8 mouse cellular contexts compared by ENCODE assay signal in genomic region chr4:116644326-116644725, GRCm38 (mm10). TPM values are rescaled to one million over a fixed set of nuclear protein-coding genes. Genes with fewer than 3 reads are reported as not detected.
DNase-seq lines count a peak whose midpoint lies in the region; ATAC-seq and TF ChIP-seq lines count a peak whose summit lies in the region.

No protein-coding gene starts in this region.

- H3K36me3 ChIP-seq in embryonic facial prominence, embryonic 11.5 days (replicated peaks; ENCODE audit: control insufficient read depth, insufficient read depth, low read depth, low read length) = peaks cover 14% of the 10 kb centered on the region
- peaks cover 99% of the 10 kb centered on the region for H3K36me3 ChIP-seq in embryonic facial prominence, embryonic 10.5 days (replicated peaks)
- H3K36me3 ChIP-seq in limb, embryonic 11.5 days (ENCODE audit: control insufficient read depth, insufficient read depth, low read length) = peaks cover 22% of the 10 kb centered on the region
- H3K36me3 ChIP-seq in limb, embryonic 10.5 days = peaks cover 99% of the 10 kb centered on the region
- H3K36me3 ChIP-seq in liver, adult 2 months (ENCODE audit: control insufficient read depth, insufficient read depth, low read length) = peaks cover 62% of the 10 kb centered on the region
- peaks cover 13% of the 10 kb centered on the region for H3K36me3 ChIP-seq in stomach, postnatal 0 days (ENCODE audit: control insufficient read depth, insufficient read depth, low read length)

- peak; percentile 60 for DNase-seq in embryonic facial prominence, embryonic 11.5 days (ENCODE audit: low spot score)
- no peak for DNase-seq in embryonic facial prominence, embryonic 10.5 days (ENCODE audit: low spot score)
- peak; percentile 33 for DNase-seq in limb, embryonic 11.5 days (ENCODE audit: low spot score)
- no peak for DNase-seq in limb, embryonic 10.5 days (ENCODE audit: low spot score)
- DNase-seq in liver, adult 2 months (ENCODE audit: extremely low read depth, low read depth, low spot score) = peak; percentile 60
- peak; percentile 46 for DNase-seq in stomach, postnatal 0 days (ENCODE audit: low spot score)
- no peak for DNase-seq in frontal cortex, postnatal 10 days (ENCODE audit: low spot score in 2 of 2)

- peak; percentile 55 for TF ChIP-seq CTCF in bone marrow, adult 2 months (IDR thresholded peaks at IDR 0.05; ENCODE audit: control insufficient read depth, insufficient read depth, low read length)
- TF ChIP-seq CTCF in liver, adult 2 months (IDR thresholded peaks at IDR 0.05; ENCODE audit: low read depth, low read length) = peak; percentile 69
- peak; percentile 76 for TF ChIP-seq CTCF in stomach, postnatal 0 days (IDR thresholded peaks at IDR 0.05; ENCODE audit: low read depth)

- no peak overlapping the region for H3K27ac ChIP-seq in embryonic facial prominence, embryonic 11.5 days (replicated peaks; ENCODE audit: low read depth, low read length)
- H3K27ac ChIP-seq in embryonic facial prominence, embryonic 10.5 days (replicated peaks) = no peak overlapping the region
- no peak overlapping the region for H3K27ac ChIP-seq in limb, embryonic 11.5 days (replicated peaks; ENCODE audit: low read depth, low read length)
- H3K27ac ChIP-seq in limb, embryonic 10.5 days = no peak overlapping the region
- no peak overlapping the region for H3K27ac ChIP-seq in bone marrow, adult 2 months (ENCODE audit: control insufficient read depth, insufficient read depth, low read depth, low read length, poor library complexity)
- H3K27ac ChIP-seq in liver, adult 2 months (replicated peaks; ENCODE audit: insufficient read depth, low read depth, low read length) = no peak overlapping the region
- no peak overlapping the region for H3K27ac ChIP-seq in stomach, postnatal 0 days (replicated peaks)

- no peak overlapping the region for H3K9ac ChIP-seq in embryonic facial prominence, embryonic 11.5 days (replicated peaks; ENCODE audit: low read length)
- H3K9ac ChIP-seq in limb, embryonic 11.5 days (ENCODE audit: low read length) = no peak overlapping the region
- no peak overlapping the region for H3K9ac ChIP-seq in liver, adult 2 months (ENCODE audit: low read depth, low read length)
- H3K9ac ChIP-seq in stomach, postnatal 0 days (ENCODE audit: low read length) = no peak overlapping the region

- WGBS in embryonic facial prominence, embryonic 11.5 days = 72% methylated on average over 6 of the region's 6 CpGs
- 71% methylated on average over 6 of the region's 6 CpGs for WGBS in embryonic facial prominence, embryonic 10.5 days
- WGBS in limb, embryonic 11.5 days = 70% methylated on average over 6 of the region's 6 CpGs
- WGBS in limb, embryonic 10.5 days = 73% methylated on average over 6 of the region's 6 CpGs
- WGBS in bone marrow, adult 2 months = 43% methylated on average over 6 of the region's 6 CpGs
- WGBS in liver, adult 2 months = 35% methylated on average over 6 of the region's 6 CpGs
- 42% methylated on average over 6 of the region's 6 CpGs for WGBS in stomach, postnatal 0 days

- no peak for TF ChIP-seq POLR2A in bone marrow, adult 2 months (IDR thresholded peaks at IDR 0.05; ENCODE audit: borderline replicate concordance, control insufficient read depth, low read depth, low read length)
- TF ChIP-seq POLR2A in liver, adult 2 months (IDR thresholded peaks at IDR 0.05; ENCODE audit: extremely low read depth, insufficient read depth, low read length) = no peak

- no peak overlapping the region for H3K4me3 ChIP-seq in embryonic facial prominence, embryonic 11.5 days (ENCODE audit: low read depth, low read length)
- H3K4me3 ChIP-seq in embryonic facial prominence, embryonic 10.5 days = no peak overlapping the region
- H3K4me3 ChIP-seq in limb, embryonic 11.5 days (ENCODE audit: low read depth, low read length) = no peak overlapping the region
- no peak overlapping the region for H3K4me3 ChIP-seq in limb, embryonic 10.5 days
- no peak overlapping the region for H3K4me3 ChIP-seq in bone marrow, adult 2 months (replicated peaks; ENCODE audit: control insufficient read depth, low read depth, low read length)
- H3K4me3 ChIP-seq in liver, adult 2 months (ENCODE audit: insufficient read depth, low read depth, low read length) = no peak overlapping the region
- no peak overlapping the region for H3K4me3 ChIP-seq in stomach, postnatal 0 days (ENCODE audit: low read depth, low read length)

- TF ChIP-seq EP300 in stomach, postnatal 0 days (optimal IDR thresholded peaks at IDR 0.05) = no peak

- no peak for ATAC-seq in embryonic facial prominence, embryonic 11.5 days (replicated peaks; ENCODE audit: insufficient number of reproducible peaks, low FRiP score, low TSS enrichment, low read depth)
- ATAC-seq in limb, embryonic 11.5 days (ENCODE audit: insufficient number of reproducible peaks, low FRiP score, low TSS enrichment, low read depth) = no peak
- peak; percentile 60 for ATAC-seq in stomach, postnatal 0 days (ENCODE audit: low FRiP score, low TSS enrichment)

- no peaks in the 10 kb centered on the region for H3K27me3 ChIP-seq in embryonic facial prominence, embryonic 11.5 days (ENCODE audit: control insufficient read depth, insufficient read depth, low read length)
- H3K27me3 ChIP-seq in embryonic facial prominence, embryonic 10.5 days (replicated peaks; ENCODE audit: low read depth, poor library complexity, severe bottlenecking) = no peaks in the 10 kb centered on the region
- no peaks in the 10 kb centered on the region for H3K27me3 ChIP-seq in limb, embryonic 11.5 days (ENCODE audit: control insufficient read depth, insufficient read depth, low read length)
- H3K27me3 ChIP-seq in limb, embryonic 10.5 days (ENCODE audit: low read depth, poor library complexity, severe bottlenecking) = no peaks in the 10 kb centered on the region
- no peaks in the 10 kb centered on the region for H3K27me3 ChIP-seq in liver, adult 2 months (ENCODE audit: control insufficient read depth, insufficient read depth, low read length)
- no peaks in the 10 kb centered on the region for H3K27me3 ChIP-seq in stomach, postnatal 0 days (ENCODE audit: control insufficient read depth, insufficient read depth, low read length)

- H3K4me2 ChIP-seq in embryonic facial prominence, embryonic 11.5 days (ENCODE audit: low read depth, low read length) = no peak overlapping the region
- H3K4me2 ChIP-seq in limb, embryonic 11.5 days (ENCODE audit: low read depth, severe bottlenecking) = no peak overlapping the region
- no peak overlapping the region for H3K4me2 ChIP-seq in stomach, postnatal 0 days (replicated peaks; ENCODE audit: low read depth)

- peaks cover 25% of the 10 kb centered on the region; the same call in 1 of the 2 replicates for H3K79me2 ChIP-seq in liver, adult 2 months (ENCODE audit: control insufficient read depth, insufficient read depth, low read length)

- no peaks in the 10 kb centered on the region for H3K9me3 ChIP-seq in embryonic facial prominence, embryonic 11.5 days (replicated peaks; ENCODE audit: control insufficient read depth, low read length)
- H3K9me3 ChIP-seq in embryonic facial prominence, embryonic 10.5 days = no peaks in the 10 kb centered on the region
- H3K9me3 ChIP-seq in limb, embryonic 11.5 days (ENCODE audit: control insufficient read depth, low read length) = no peaks in the 10 kb centered on the region
- no peaks in the 10 kb centered on the region for H3K9me3 ChIP-seq in limb, embryonic 10.5 days (replicated peaks)
- H3K9me3 ChIP-seq in stomach, postnatal 0 days (ENCODE audit: control insufficient read depth, low read length) = no peaks in the 10 kb centered on the region

- no peaks in the 10 kb centered on the region for H3K4me1 ChIP-seq in embryonic facial prominence, embryonic 11.5 days (ENCODE audit: control insufficient read depth, insufficient read depth, low read length)
- H3K4me1 ChIP-seq in embryonic facial prominence, embryonic 10.5 days = peaks cover 15% of the 10 kb centered on the region
- H3K4me1 ChIP-seq in limb, embryonic 11.5 days (ENCODE audit: control insufficient read depth, insufficient read depth, low read length) = no peaks in the 10 kb centered on the region
- H3K4me1 ChIP-seq in limb, embryonic 10.5 days = peaks cover 2% of the 10 kb centered on the region; the same call in 1 of the 2 replicates
- no peaks in the 10 kb centered on the region; the same call in 1 of the 2 replicates for H3K4me1 ChIP-seq in bone marrow, adult 2 months (ENCODE audit: control insufficient read depth, insufficient read depth, low read length)
- peaks cover 23% of the 10 kb centered on the region for H3K4me1 ChIP-seq in liver, adult 2 months (ENCODE audit: control insufficient read depth, insufficient read depth, low read length)
- H3K4me1 ChIP-seq in stomach, postnatal 0 days (replicated peaks; ENCODE audit: control insufficient read depth, insufficient read depth) = no peaks in the 10 kb centered on the region

RNA-seq across cellular contexts. Expression of gene Akr1a1, which starts 7.2 kb away (rescaled TPM):
- polyA plus RNA-seq in embryonic facial prominence, embryonic 11.5 days (2014; fragmentation: Nextera tagmentation; extraction: Ambion mirVana) = 727 and 756 TPM in 2 replicates
- polyA plus RNA-seq in embryonic facial prominence, embryonic 10.5 days (2016; fragmentation: Nextera tagmentation; extraction: Ambion mirVana) = 644 and 663 TPM in 2 replicates
- polyA plus RNA-seq in limb, embryonic 11.5 days (2014; fragmentation: Nextera tagmentation; extraction: Ambion mirVana) = 677 and 736 TPM in 2 replicates
- polyA plus RNA-seq in limb, embryonic 10.5 days (2016; fragmentation: Nextera tagmentation; extraction: Ambion mirVana) = 694 and 733 TPM in 2 replicates
- polyA plus RNA-seq in bone marrow, adult 2 months (2011; ENCODE audit: insufficient read depth, insufficient read length, low replicate concordance, missing spikeins) = 239 and 421 TPM in 2 replicates
- total RNA-seq in liver, adult 2 months (2014; rRNA removed) = 337 and 363 TPM in 2 replicates
- polyA plus RNA-seq in liver, adult 2 months (2012; rRNA removed) = 517 and 533 TPM in 2 replicates
- 755 and 765 TPM in 2 replicates for polyA plus RNA-seq in stomach, postnatal 0 days (2015; fragmentation: Nextera tagmentation; extraction: Ambion mirVana)

RNA-seq across cellular contexts. Expression of gene Nasp, which starts 16.6 kb away (rescaled TPM):
- polyA plus RNA-seq in embryonic facial prominence, embryonic 11.5 days (2014; fragmentation: Nextera tagmentation; extraction: Ambion mirVana) = 324 and 364 TPM in 2 replicates
- polyA plus RNA-seq in embryonic facial prominence, embryonic 10.5 days (2016; fragmentation: Nextera tagmentation; extraction: Ambion mirVana) = 333 and 342 TPM in 2 replicates
- polyA plus RNA-seq in limb, embryonic 11.5 days (2014; fragmentation: Nextera tagmentation; extraction: Ambion mirVana) = 402 and 418 TPM in 2 replicates
- polyA plus RNA-seq in limb, embryonic 10.5 days (2016; fragmentation: Nextera tagmentation; extraction: Ambion mirVana) = 334 and 364 TPM in 2 replicates
- 112 and 154 TPM in 2 replicates for polyA plus RNA-seq in bone marrow, adult 2 months (2011; ENCODE audit: insufficient read depth, insufficient read length, low replicate concordance, missing spikeins)
- total RNA-seq in liver, adult 2 months (2014; rRNA removed) = 11.1 and 12.4 TPM in 2 replicates
- polyA plus RNA-seq in liver, adult 2 months (2012; rRNA removed) = 1.5 and 2.0 TPM in 2 replicates
- polyA plus RNA-seq in stomach, postnatal 0 days (2015; fragmentation: Nextera tagmentation; extraction: Ambion mirVana) = 32.9 TPM in 2 replicates

RNA-seq across cellular contexts. Expression of gene Prdx1, which starts 41.0 kb away (rescaled TPM):
- 1,282 and 1,318 TPM in 2 replicates for polyA plus RNA-seq in embryonic facial prominence, embryonic 11.5 days (2014; fragmentation: Nextera tagmentation; extraction: Ambion mirVana)
- polyA plus RNA-seq in embryonic facial prominence, embryonic 10.5 days (2016; fragmentation: Nextera tagmentation; extraction: Ambion mirVana) = 1,415 and 1,463 TPM in 2 replicates
- 1,258 and 1,286 TPM in 2 replicates for polyA plus RNA-seq in limb, embryonic 11.5 days (2014; fragmentation: Nextera tagmentation; extraction: Ambion mirVana)
- polyA plus RNA-seq in limb, embryonic 10.5 days (2016; fragmentation: Nextera tagmentation; extraction: Ambion mirVana) = 1,278 and 1,447 TPM in 2 replicates
- polyA plus RNA-seq in bone marrow, adult 2 months (2011; ENCODE audit: insufficient read depth, insufficient read length, low replicate concordance, missing spikeins) = 134 and 410 TPM in 2 replicates
- 868 and 925 TPM in 2 replicates for total RNA-seq in liver, adult 2 months (2014; rRNA removed)
- polyA plus RNA-seq in liver, adult 2 months (2012; rRNA removed) = 376 and 421 TPM in 2 replicates
- 1,868 and 2,021 TPM in 2 replicates for polyA plus RNA-seq in stomach, postnatal 0 days (2015; fragmentation: Nextera tagmentation; extraction: Ambion mirVana)

RNA-seq across cellular contexts. Expression of gene Ccdc17, which starts 47.9 kb away (rescaled TPM):
- 1.4 and 2.1 TPM in 2 replicates for polyA plus RNA-seq in embryonic facial prominence, embryonic 11.5 days (2014; fragmentation: Nextera tagmentation; extraction: Ambion mirVana)
- 1.6 and 1.7 TPM in 2 replicates for polyA plus RNA-seq in embryonic facial prominence, embryonic 10.5 days (2016; fragmentation: Nextera tagmentation; extraction: Ambion mirVana)
- 1.3 and 1.6 TPM in 2 replicates for polyA plus RNA-seq in limb, embryonic 11.5 days (2014; fragmentation: Nextera tagmentation; extraction: Ambion mirVana)
- polyA plus RNA-seq in limb, embryonic 10.5 days (2016; fragmentation: Nextera tagmentation; extraction: Ambion mirVana) = 0.84 and 1.5 TPM in 2 replicates
- 4.8 and 6.4 TPM in 2 replicates for polyA plus RNA-seq in bone marrow, adult 2 months (2011; ENCODE audit: insufficient read depth, insufficient read length, low replicate concordance, missing spikeins)
- total RNA-seq in liver, adult 2 months (2014; rRNA removed) = 3.1 and 4.4 TPM in 2 replicates
- polyA plus RNA-seq in liver, adult 2 months (2012; rRNA removed) = 5.3 and 7.6 TPM in 2 replicates
- 4.7 and 5.3 TPM in 2 replicates for polyA plus RNA-seq in stomach, postnatal 0 days (2015; fragmentation: Nextera tagmentation; extraction: Ambion mirVana)

Comparison
In these comparisons a context has a peak if more than half of its experiments do, and no peak if none do; other contexts are left out.
1. DNase-seq: peak in embryonic facial prominence, embryonic 11.5 days (single experiment), limb, embryonic 11.5 days (single experiment), liver, adult 2 months (single experiment) and stomach, postnatal 0 days (single experiment); none in embryonic facial prominence, embryonic 10.5 days (single experiment), limb, embryonic 10.5 days (single experiment) and frontal cortex, postnatal 10 days (0 of 2).
2. RNA of gene Nasp, which starts 16.6 kb away (polyA plus RNA-seq): 402 to 418 TPM in limb, embryonic 11.5 days, 324 to 364 TPM in embryonic facial prominence, embryonic 11.5 days, 334 to 364 TPM in limb, embryonic 10.5 days, 333 to 342 TPM in embryonic facial prominence, embryonic 10.5 days, 112 to 154 TPM in bone marrow, adult 2 months and 32.9 TPM in stomach, postnatal 0 days; 1.5 to 2.0 TPM in liver, adult 2 months; every median in the first group is over 10 times any median in the second.
3. Peak in every context shown above with its lines, with median percentiles within 50 percentile points of each other: CTCF ChIP-seq.